Mouse (Mus musculus) midbrain, embryonic 15.5 days (tissue): ENCODE data around the gene Vmn2r38. TPM values are rescaled to one million over a fixed set of nuclear protein-coding genes. Genes with fewer than 3 reads are reported as not detected.
"Not testable (repeated sequence)": the region's sequence is repeated elsewhere in the genome, so short reads cannot be mapped to it uniquely, and the experiment has no call there.

ENCODE experiments used
- ATAC-seq: fragments of 200-750 bp; cut with Nextera tagmentation; replicated peaks from 2 replicates; pipeline ENCODE4 v1.8.0; 2017; ENCODE audit warnings: moderate TSS enrichment
- H3K27ac ChIP-seq: fragments of 300-500 bp; sonication (generic); 2 replicates; pipeline ENCODE4 v1.5.1; 2015; ENCODE audit warnings: mild to moderate bottlenecking, inconsistent platforms
- H3K27me3 ChIP-seq: fragments of 300-500 bp; sonication (generic); replicated peaks from 2 replicates; pipeline ENCODE4 v1.6.1; 2015; ENCODE audit warnings: inconsistent platforms
- H3K36me3 ChIP-seq: fragments of 300-500 bp; sonication (generic); replicated peaks from 2 replicates; pipeline ENCODE4 v1.6.1; 2015; ENCODE audit warnings: inconsistent platforms
- H3K4me1 ChIP-seq: fragments of 300-500 bp; sonication (generic); 2 replicates; pipeline ENCODE4 v1.6.1; 2015; ENCODE audit warnings: inconsistent platforms
- H3K4me2 ChIP-seq: fragments of 300-500 bp; sonication (generic); 2 replicates; pipeline ENCODE4 v1.6.1; 2015; ENCODE audit warnings: inconsistent platforms, mild to moderate bottlenecking, moderate library complexity
- H3K4me3 ChIP-seq: fragments of 300-500 bp; sonication (generic); 2 replicates; pipeline ENCODE4 v1.5.1; 2015; ENCODE audit warnings: mild to moderate bottlenecking, inconsistent platforms
- H3K9ac ChIP-seq: fragments of 300-500 bp; sonication (generic); 2 replicates; pipeline ENCODE4 v1.6.1; 2015; ENCODE audit warnings: mild to moderate bottlenecking, inconsistent platforms
- H3K9me3 ChIP-seq: fragments of 300-500 bp; sonication (generic); 2 replicates; pipeline ENCODE4 v1.6.1; 2016; ENCODE audit warnings: inconsistent platforms
- WGBS: fragments of 180-500 bp; shearing (Covaris S2); methylation state at CpG from one replicate; pipeline ENCODE4 v1.1.7; 2015; ENCODE audit warnings: mixed read lengths; 5-methylcytosine and 5-hydroxymethylcytosine counted together
- polyA plus RNA-seq: library from polyadenylated mRNA; unstranded; fragments of >200 nt; fragmentation: Nextera tagmentation; extraction: Ambion mirVana; gene quantifications from 2 replicates; pipeline ENCODE4 v1.2.1, GENCODE M21; 2015

Vmn2r38 gene
- not detected in 2 replicates for polyA plus RNA-seq

- not testable (repeated sequence) for H3K9me3 ChIP-seq, H3K4me2 ChIP-seq, H3K36me3 ChIP-seq, ATAC-seq, H3K4me3 ChIP-seq, H3K27me3 ChIP-seq, H3K9ac ChIP-seq, H3K27ac ChIP-seq, H3K4me1 ChIP-seq
Measured at GRCm38 (mm10) chr7:9097781-9098180, at the start of gene Vmn2r38. TSS of gene Vmn2r38 (minus strand) at chr7:9097881.

DNA sequence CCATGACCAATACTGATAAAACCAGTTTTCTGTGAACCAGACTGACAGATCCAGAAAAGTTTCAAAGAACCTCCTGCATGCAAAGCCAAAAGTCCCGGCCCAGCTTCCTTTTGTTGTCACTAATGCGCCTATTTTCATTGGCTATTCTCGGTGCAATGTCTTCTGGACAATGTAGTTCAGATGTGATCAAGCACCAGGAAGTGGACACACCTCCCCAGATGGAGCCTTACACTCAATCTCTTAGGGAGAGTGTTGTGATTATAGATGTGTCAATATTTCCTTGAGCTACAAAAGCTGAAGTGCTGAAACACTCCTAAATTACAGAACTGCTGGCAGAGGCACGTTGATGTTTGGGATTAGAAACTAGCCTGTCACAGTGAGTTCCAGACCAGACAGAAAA is 32.3 kb downstream of the Vmn2r38 start:
- 77% methylated on average over 4 of the region's 4 CpGs for WGBS

GRCm38 (mm10) chr7:9030698-9031097 is 67.0 kb downstream of the Vmn2r38 start, which contains the start of gene Vmn2r39:
TSS of gene Vmn2r39 (minus strand) at chr7:9030798.
- not testable (repeated sequence) for H3K4me1 ChIP-seq, H3K27me3 ChIP-seq, H3K36me3 ChIP-seq, H3K9me3 ChIP-seq, H3K27ac ChIP-seq, H3K4me3 ChIP-seq, ATAC-seq, H3K4me2 ChIP-seq, H3K9ac ChIP-seq

More for the DNA sequence above, 32.3 kb downstream of the Vmn2r38 start:
- H3K9me3 ChIP-seq, H3K4me1 ChIP-seq, H3K27me3 ChIP-seq, H3K4me3 ChIP-seq, ATAC-seq, H3K27ac ChIP-seq, H3K36me3 ChIP-seq, H3K9ac ChIP-seq, H3K4me2 ChIP-seq: not testable (repeated sequence)

Other genes with a start within 250 kb of the Vmn2r38 start
- gene Vmn2r40, start 166.4 kb downstream of the Vmn2r38 start, polyA plus RNA-seq, result not detected in 2 replicates
- gene Vmn2r39, start 67.1 kb downstream of the Vmn2r38 start, polyA plus RNA-seq, result not detected in 2 replicates
- not detected in 2 replicates for gene Vmn2r37, start 125.8 kb upstream of the Vmn2r38 start, polyA plus RNA-seq